Mouse (Mus musculus) adrenal gland, postnatal 14 days (tissue): ENCODE measurements at regions not wholly inside any gene's neighbourhood (a gene's known extent, or its start where the extent isn't known, plus 50 kb on each side); places are given as distances from the start of the nearest gene placed in this dataset.
"Not testable (repeated sequence)": the region's sequence is repeated elsewhere in the genome, so short reads cannot be mapped to it uniquely, and the experiment has no call there.

Experiments used
- DNase-seq: peaks from one replicate; pipeline ENCODE4 v3.0.0; 2021; ENCODE audit warnings: mixed read lengths

DNA sequence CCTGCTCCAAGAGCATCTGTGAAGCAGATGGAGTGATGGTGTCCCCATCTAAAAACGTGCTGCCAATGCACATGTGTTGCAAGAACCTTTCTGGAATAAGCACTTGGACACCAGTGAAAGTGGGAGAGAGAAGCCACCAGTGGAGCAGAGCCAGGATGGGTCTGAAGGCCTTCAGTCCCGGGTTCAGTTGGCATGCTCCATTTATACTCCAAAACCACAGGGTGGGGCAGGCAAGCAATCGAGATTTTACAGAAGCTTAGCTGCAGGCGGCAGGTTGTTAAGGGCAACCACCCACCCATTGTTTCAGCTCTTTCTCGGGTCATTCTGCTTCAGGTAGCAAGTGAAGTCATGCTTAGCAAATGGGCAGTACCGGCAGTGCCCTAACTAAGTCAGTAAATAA, 51.8 kb upstream of the Sv2b start:
- no peak for DNase-seq

DNA sequence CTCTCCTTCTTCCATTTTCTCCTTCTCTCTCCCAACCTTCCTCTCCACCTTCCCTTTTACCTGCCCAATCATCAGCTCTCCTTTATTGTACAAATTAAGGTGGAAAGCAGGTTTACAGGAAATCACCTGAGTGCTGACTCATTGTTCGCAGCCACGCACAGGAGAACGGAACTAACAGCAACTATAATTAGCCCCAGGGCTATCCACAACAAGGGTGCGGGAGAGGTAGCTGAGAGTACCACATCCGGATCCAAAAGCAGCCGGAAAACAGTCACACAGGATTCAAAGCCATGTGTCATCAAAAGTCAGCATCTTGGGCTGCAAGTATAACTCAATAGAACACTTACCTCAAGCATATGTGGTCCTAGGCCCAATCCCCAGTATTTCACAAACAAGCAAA, 53.5 kb upstream of the Sv2b start:
- DNase-seq = no peak

DNA sequence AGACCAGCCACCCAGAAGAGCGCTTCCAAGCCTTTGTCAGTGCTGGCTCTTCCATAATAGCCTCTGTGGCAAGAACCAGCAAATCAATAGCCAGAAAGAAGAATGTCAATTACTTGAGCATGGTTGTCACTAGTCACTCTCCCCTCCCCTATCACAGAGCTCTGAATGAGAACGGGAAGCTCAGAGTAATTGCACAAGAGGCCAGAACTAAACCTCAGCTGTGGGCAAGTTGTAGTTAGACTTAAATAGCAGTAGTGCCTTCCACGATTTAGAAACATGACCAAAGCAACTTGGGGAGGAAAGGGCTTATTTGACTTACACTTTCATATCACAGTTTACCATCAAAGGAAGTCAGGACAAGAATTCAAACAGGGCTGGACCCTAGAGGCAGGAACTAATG, 56.4 kb upstream of the Sv2b start:
- DNase-seq = no peak

DNA sequence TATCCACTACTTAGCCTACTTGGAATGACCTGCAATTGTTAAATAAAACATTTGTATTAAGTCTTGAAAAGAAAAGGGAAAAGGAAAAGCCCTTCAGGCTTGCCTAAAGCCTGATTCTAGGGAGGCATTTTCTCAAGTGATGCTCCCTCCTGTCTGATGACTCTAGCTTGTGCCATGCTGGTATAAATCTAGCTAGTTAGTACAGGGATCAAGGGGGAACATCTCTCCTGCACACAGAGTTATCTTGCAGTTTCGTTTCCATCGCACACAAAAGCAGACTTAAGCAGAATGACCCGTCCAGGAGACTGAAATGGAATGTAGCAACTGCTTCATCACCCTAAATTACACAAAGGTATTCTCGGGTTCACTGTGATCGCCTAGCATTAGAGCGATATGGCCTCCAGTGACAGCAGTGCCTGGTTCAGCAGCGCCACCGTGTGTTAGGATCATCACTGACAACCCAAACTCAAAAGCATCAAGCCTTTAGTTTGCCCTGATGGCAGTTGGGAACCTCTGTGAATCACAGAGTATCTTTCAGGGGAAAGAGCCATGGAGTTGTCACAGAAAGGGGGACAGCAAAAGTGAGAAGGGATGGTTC, 57.3 kb upstream of the Sv2b start:
- DNase-seq = peak; percentile 86

DNA sequence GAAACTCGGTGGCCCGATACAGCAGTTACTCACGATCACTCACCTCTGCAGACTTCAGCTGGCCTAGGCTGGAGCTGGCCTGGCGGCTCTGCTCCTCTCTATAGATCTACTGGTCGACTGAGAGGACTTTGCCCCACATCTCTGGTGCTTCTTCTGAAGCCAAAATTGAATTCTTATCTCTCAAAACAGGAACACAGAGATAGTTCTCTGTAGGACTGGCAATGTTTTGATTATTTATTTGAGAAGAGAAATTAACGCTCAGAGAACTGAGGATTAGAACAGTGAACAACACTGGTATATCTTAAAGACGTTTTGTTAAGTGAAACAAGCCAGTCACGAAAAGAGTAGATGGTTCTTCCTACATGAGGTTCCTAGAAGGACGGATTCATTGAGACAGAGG, 59.3 kb upstream of the Sv2b start:
- no peak for DNase-seq

DNA sequence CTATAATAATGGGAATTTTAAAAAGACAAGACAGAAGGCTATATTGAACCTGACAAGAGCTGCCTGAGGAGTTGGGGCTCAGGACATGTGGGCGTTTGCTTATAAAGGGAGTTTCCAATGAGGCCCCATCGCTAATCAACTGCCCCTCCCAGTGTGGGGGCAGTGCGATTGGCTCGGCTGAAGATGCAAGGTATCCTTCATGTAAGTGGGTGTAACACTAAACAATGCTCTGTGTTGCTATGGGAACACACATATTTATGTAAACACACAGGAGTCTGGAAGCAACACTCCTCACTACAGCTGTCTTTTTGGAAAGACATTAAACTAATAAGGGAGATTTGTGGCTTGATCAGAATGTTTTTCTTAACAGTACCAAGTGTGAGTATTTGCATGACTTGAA, 60.3 kb upstream of the Sv2b start:
- no peak for DNase-seq

DNA sequence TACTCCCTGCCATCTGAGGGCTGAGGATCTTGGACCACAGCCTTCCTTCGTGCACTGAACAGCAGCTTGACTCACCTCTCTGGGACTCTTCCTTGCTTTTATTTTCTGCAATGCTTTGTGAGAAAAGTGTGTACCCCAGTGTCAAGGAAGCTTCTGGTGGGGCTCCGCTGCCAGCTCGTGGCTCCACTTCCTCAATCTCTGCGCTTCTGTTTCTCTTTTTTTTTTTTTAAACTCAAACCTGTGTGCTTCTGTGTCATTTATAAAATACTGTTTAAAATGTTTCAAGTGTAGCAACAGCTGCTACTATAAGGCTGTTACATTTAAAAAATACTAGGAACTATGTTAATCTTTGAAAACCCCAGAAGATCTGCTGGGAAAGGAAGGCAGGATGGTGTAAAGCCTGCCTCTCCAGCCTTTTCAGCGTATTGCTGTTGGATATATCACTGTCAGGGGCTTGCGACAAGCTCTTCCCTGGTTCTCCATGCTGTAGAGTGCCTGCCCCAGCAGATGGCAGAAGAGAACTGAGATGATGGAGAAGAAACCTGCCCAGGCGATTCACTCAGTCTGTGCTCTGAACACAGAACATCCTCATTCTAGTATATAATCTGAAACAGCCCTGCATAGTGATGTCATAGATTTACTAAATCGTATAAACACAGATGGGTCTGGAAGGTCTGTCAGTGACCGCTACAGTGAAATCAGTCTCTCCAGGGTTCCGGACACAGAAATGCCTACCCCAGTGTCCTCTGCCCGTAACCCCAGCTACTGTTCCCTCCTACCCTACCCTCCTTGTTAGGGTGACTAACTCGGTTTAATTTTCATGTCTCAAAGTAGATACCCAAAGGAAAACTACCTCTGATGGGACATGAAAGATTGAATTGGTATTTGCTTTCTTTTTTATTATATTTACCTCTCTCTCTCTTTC, 61.8 kb upstream of the Sv2b start:
- peak; percentile 90 for DNase-seq

DNA sequence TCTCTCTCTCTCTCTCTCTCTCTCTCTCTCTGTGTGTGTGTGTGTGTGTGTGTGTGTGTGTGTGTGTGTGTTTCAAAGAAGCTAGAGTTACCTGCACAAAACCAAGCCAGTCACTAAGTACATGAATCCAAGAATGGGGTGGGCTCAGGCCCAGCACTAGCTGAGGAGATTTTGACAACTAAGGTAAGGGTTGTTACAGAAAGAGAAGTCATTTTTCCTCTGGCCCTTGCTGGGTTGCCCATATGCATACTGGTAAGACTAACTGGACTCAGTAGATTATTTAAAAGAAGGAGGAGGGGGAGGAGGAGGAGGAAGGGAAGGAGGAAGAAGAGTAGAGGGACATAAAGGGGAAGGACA, 62.4 kb upstream of the Sv2b start:
- no peak for DNase-seq

DNA sequence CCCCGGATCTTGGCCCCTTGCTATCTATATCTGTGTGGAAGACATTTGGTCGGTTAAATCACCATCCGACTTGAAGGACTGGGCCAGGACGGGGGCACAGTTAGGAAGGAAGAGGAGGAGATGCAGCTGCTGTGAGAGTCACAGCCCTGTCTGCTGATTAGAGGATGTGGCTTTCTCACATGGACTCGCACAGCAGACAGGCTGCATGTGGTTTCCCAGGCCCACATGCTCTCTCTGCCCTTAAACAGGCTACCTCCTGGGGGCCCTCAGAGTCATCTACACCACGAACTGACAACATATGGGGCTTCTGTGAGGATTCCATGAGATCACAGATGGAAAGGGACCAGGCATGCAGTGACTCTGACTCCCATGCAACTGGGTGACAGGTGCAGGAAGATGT, 62.9 kb upstream of the Sv2b start:
- DNase-seq = peak; percentile 12

DNA sequence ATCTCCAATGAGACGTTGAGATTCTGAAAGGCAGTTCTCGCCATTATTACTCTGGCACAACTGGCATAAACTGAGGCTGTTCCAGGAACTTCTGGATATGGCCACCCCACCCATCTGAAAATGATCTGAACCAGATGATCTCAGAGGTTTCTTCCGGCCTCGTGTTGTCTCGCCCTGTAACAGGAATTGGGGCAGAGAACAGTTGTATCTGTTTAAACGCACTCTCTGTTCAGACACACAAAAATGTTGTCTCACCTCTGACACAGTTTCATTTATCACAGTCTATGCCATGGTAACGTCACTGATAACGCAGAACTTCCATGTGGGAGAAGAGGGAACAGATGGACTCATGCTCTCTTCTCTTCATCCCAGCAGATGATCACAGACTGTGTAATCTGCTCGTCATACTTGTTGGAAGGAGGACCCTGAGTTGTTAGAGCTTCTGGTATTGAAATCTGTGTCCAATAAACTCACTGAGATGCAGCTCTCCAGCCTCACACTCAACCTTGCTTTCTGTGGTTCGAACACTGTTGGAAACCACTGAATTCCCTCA, 63.9 kb upstream of the Sv2b start:
- DNase-seq = no peak

DNA sequence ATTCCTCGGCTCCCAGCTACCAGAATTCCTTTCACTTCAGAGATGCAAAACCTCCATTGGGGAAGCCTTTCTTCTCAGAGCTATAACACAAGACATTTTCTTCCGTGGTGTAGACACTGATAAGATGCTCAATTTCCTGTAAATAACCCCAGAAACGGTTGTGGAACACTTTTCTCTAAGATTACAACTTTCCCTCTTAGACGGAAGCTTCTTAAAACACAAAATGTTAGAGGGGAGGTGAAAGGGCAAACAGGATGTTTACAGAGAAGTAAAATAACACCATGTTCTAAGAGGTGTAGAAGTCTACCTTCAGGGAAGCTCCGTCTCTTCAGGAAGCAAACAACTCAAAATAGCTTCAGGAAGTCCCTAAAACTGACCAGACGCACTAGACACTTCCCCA, 65.4 kb upstream of the Sv2b start:
- DNase-seq = no peak

DNA sequence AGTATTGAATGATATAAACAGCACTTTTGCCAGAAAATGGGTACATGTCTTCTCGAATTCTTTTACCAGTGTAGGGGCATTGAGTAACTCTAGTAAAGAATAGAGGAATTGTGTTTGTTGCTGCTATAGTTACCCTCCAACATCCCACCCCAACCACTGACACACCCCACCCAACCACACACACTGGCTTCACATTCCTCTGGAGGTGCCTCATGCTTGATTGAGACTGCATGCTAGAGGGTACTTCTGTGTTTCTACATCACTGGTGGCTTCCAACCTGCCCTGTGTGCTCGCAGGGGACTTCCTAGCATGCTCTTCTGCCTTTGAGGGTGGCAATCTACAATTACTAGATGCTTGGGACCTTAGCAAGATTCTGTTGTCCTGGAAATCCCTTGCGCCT, 70.5 kb upstream of the Sv2b start:
- no peak for DNase-seq

DNA sequence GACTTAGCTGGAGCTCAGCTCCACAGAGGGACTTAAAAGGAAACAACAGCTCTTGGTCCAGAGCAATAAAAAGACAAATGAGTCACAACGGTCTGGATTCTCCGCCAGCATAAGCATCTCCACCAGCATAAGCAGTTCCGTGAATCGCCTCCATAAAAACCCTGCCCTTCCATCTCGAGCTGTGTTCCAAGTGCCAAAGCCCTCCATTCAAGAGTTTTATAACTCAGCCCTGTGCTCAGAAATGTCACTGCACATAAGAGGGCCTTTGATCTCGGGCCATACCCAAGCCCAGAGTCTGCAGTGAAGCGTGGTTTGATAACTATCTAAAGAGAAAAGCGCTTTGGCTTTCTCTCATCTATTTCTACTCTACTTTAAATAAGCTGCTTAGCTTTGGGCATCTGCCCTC, 70.8 kb upstream of the Akap13 start:
- no peak for DNase-seq

DNA sequence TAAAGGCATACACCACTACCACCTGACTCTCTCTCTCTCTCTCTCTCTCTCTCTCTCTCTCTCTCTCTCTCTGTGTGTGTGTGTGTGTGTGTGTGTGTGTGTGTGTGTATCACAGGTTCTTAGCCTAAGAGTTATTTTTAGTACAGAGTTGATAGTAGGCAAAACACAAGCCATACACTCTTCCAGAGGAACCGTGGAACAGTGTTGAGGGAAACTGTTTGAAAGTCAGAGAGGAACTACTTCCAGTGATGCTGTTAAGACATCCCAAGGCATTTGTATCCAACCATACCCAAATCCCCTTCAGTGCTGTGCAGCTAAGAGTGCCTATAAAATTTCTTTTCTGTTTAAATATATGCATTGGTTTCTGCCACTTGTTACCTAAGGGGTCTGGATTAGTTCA, 68.3 kb upstream of the Akap13 start:
- no peak for DNase-seq

DNA sequence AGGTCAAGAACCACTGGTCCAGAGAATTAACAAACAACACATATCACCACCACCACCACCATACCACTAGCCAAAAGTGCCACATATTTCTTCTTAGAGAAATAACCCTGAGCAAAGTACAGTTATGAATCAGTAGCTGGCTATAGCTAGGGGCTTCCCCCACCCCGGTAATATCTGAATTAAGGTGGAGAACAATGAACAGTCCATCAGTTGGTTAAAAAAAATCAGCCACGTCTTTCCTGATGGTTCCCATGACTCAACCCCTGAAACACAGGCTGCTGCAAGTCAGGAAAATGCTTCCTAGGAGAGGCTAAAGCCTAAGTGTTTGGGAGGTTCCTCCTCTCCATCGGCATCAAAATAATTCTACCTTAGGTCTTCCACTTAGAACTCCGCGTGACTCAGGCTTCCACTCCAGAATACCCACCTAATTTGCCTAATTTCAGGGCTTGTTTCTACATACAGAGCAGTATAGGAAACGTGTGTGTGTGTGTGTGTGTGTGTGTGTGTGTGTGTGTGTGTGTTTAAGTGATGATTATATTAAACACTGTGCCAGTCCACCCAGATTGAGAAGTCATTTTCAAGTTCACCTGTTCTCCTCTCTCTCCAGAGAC, 67.4 kb upstream of the Akap13 start:
- no peak for DNase-seq

DNA sequence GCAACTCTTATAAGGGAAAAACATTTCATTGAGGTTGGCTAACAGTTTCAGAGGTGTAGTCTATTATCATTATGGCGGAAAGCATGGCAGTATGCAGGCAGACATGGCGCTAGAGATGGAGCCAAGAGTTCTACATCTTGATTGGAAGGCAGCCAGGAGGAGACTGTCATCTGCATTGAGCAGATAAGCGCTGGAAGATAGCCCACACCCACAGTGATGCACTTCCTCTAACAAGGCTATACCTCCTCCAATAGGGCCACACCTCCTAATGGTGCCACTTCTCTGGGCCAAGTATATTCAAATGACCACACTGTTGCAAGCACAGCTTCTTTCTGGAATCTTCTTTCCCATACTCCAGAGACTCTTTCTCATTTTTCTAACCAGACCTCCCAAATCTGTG, 65.2 kb upstream of the Akap13 start:
- DNase-seq = no peak

DNA sequence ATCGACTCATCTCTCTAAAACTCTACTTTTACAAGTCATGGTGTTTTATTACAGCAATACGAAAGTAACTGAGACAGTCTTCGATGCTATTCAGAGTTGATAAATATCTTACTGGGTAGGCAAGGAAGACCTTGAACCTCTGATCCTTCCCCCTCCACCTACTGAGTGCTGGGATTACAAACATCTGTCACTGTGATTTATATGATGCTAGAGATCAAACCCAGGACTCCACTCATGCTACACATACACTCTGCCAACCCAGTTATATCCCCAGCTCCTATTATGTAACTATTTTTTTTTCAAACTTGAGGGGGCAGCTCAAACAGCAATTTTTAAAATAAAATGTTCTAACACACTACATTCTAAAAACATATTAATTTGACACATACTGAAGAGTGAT, 62.6 kb upstream of the Akap13 start:
- no peak for DNase-seq

DNA sequence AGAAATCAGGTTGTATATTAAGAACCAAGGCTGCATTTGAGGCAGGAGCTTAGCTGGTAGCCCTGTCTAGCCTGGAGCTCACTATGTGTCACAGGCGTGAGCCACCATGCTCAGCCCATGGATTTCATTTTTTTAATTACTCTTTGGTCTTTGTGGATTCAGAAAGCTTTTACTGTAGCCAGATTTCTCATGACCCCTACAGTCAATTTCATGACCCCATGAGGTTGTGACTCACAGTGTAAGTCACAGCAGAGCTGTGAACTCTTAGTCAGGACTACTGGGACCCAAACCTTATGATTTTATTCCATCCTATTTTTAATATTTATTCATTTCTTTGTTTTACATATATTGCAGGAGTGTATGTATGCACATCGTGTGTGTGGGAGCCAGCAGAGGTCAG, 61.9 kb upstream of the Akap13 start:
- DNase-seq = no peak

DNA sequence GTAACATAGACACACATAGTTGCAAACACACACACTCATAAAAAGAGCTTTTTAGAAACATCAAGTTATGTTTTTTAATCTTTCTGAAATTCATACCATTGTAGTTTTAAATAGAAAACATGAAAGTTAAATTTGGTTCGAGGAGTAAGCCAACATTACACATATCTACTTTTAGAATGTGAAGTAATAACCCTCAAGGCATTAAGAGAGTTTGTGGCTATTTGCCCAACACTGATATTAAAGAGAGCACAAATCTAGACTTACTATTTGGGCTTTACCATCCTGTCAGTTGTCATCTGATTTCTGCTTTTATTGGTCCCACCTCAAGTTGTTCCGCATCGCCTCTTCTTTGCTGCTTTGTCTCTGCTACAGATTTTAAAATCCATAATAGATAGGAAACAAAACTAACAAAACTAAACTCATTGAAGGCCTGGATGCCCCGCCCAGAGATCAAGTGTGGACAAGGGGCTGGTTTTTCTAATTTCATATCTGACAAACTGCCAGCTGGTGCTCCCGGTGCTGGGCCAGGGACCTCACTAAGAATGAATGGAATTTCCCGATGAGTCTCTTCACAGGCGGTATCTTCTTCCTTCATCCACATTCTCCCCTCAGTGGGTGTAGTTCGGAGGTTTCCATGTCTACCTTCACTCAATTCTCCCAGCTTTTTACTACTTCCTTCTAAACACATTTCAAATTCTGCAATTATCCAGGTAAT, 60.3 kb upstream of the Akap13 start:
- no peak for DNase-seq

DNA sequence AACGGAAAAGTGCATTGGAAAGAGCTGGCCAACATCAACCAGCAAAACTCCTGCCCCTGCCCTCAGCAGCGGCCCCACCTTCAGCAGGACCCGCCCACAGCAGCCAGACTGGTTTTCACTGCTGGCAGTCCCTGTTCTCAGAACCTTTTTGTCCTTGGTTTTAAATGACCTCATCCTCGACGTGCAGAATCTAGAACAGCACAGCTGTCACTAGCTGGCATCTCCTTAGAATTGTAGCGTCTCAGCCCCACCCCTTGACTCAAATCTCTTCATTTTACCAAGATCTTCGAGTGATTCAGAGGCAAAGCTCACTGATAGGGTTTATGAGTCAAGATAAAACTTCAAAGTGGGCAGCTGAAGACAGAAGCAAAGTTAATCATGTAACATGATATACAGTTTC, 57.8 kb upstream of the Akap13 start:
- peak; percentile 61 for DNase-seq

DNA sequence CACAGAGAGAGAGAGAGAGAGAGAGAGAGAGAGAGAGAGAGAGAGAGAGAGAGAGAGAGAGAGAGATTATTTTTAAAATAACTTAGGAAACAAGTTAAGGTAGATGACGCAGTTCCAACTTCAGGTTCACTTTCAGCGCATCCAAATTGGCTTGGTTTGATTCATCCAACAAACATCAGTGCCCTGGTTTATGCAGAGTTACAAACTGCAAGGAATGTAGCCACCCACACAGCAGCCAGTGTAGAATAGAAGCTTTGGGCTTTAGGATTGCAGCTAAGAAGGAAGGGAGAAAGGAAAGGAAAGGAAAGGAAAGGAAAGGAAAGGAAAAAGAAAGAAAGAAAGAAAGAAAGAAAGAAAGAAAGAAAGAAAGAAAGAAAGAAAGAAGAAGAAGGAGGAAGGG, 56.9 kb upstream of the Akap13 start:
- DNase-seq = not testable (repeated sequence)

DNA sequence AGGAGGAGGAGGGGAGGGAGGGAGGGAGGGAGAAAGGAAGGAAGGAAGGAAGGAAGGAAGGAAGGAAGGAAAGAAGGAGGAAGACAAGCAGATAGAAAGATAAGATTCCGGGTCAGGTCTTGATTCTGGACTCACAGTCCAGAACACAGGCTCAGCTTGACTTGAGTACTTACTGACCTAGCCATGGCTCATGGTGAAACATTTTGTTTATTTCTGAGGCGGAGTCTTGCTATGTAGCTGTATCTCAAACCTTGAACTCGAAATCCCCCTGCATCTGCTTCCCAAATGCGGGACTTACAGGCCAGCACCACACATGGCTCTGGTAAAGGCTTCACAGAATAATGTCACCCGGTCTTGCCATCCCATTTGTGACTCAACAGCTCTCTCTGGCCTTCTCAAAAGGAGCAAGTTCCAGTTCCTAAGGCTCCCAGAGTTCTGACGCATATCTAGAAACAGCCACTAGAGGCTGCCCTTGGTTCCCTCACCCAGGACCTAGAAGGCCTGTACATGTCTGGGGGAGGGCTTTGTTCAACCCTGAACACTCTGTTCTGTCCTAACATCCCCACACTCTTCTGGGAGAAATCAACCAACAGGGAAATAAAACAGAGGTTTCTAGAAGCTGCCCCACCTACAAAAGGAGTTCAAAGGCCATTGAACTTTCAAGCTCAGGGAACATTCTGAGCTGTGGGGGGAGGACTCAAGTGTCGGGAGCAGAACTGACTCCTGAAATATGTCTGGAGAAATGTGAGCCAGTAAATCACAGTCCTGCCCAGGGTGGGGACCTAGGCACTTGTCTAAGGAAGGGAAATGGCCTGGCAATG, 56.2 kb upstream of the Akap13 start:
- DNase-seq = peak; percentile 77
